8 mouse cellular contexts compared by ENCODE assay signal in the genomic region with DNA sequence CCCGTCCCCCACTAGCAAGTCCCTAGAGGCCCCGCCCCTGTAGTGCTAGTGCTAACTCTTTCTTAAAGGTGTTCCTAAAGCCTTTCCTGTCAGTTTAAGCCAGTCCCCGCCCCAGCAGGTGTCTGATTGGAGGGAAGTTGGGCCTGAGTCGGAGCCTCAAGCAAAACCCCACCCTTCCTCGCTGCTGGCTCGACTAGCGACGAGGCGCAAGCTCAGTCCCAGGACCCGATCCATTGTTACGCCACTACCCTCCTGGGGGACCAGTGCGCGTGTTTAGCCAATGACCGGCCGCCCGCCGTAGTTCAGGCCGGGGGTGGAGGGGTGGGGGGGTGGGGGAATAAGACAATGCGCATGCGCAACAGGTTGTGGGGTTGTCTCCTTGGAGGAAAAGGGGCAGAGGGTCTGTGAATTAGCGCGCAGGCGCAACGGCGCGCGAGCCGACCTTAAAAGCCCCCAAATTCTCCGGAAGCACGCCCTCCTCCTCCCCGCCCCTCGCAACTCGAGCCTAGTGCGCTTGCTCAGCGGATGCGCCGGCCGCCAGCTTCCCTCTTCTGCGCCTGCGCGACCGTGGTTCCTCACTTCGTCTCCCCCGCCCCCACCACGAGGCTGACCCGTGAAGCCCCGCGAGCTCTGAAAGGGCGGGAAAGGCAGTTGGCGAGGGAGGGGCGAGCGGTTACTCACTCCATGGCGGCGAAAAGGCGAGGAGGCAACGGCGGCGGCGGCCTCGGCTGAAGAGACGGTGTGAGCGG. TPM values are rescaled to one million over a fixed set of nuclear protein-coding genes. Genes with fewer than 3 reads are reported as not detected.
DNase-seq lines count a peak whose midpoint lies in the region; ATAC-seq and TF ChIP-seq lines count a peak whose summit lies in the region.

A gene (plus strand): TSS at position 368 of the 749 bp plus-strand sequence.
A gene (plus strand): TSS at position 667 of the 749 bp plus-strand sequence.

- no peaks in the 10 kb centered on the region for H3K27me3 ChIP-seq in megakaryocyte, embryonic 14.5 days (replicated peaks)

- DNase-seq in gastrocnemius, adult 8-10 months (ENCODE audit: low spot score in 2 of 2), result peak; percentile 98
- peak; percentile 98 for DNase-seq in hindlimb bud, embryonic 11.5 days (ENCODE audit: extremely low spot score, low read depth, low spot score)
- peak; percentile 96 to 98 for DNase-seq in left cerebral cortex, adult 8-10 months (ENCODE audit: low spot score in 2 of 2)
- DNase-seq in right cerebral cortex, postnatal 10 days (ENCODE audit: low spot score in 2 of 2), result peak; percentile 99 to 100
- DNase-seq in urinary bladder, postnatal 25 days (ENCODE audit: low spot score), result peak; percentile 99

- peak; percentile 95 for ATAC-seq in activated CD4-positive, CD25-positive, alpha-beta regulatory T cell, adult 4 months

- peak within 1 kb of the TSS; percentile 75 for H3K27ac ChIP-seq in cortical plate, adult 2 months (ENCODE audit: insufficient read depth, low read length)

- peaks cover 14% of the 10 kb centered on the region for H3K4me1 ChIP-seq in cortical plate, adult 2 months (ENCODE audit: control insufficient read depth, insufficient read depth, low read length)
- H3K4me1 ChIP-seq in megakaryocyte, embryonic 14.5 days, result peaks cover 67% of the 10 kb centered on the region

- H3K9me3 ChIP-seq in megakaryocyte, embryonic 14.5 days, result no peaks in the 10 kb centered on the region

- H3K36me3 ChIP-seq in megakaryocyte, embryonic 14.5 days (replicated peaks; ENCODE audit: low read length), result peaks cover 66% of the 10 kb centered on the region

- peak within 1 kb of the TSS; percentile 74 for H3K4me3 ChIP-seq in cortical plate, adult 2 months (ENCODE audit: insufficient read depth, low read length)
- H3K4me3 ChIP-seq in megakaryocyte, embryonic 14.5 days (replicated peaks), result peak within 1 kb of the TSS; percentile 98

- peak; percentile 63; the same call in 1 of the 2 replicates for TF ChIP-seq POLR2A in cortical plate, adult 2 months (IDR thresholded peaks at IDR 0.05; ENCODE audit: extremely low read depth, insufficient read depth, low read length)

- no peak for TF ChIP-seq CTCF in cortical plate, adult 2 months (IDR thresholded peaks at IDR 0.05; ENCODE audit: extremely low read depth, insufficient read depth, low read length)

RNA-seq across cellular contexts. Expression of the first gene that starts in this region (rescaled TPM):
- 10 to 100 TPM; 32.1 to 47.7 TPM for polyA plus RNA-seq in activated CD4-positive, CD25-positive, alpha-beta regulatory T cell, adult 4 months (2017; shearing (Covaris generic))
- 28.8 and 29.6 TPM in 2 replicates for polyA plus RNA-seq in cortical plate, adult 2 months (2012; rRNA removed)
- 10 to 100 TPM; 18.8 to 25.8 (median 22.7) TPM for total RNA-seq in gastrocnemius, adult 8-10 months (2022)
- 10 to 100 TPM; 28.7 to 31.4 (median 30.2) TPM for total RNA-seq in left cerebral cortex, adult 8-10 months (2022)
- polyA plus RNA-seq in megakaryocyte, embryonic 14.5 days (2012; ENCODE audit: insufficient read depth, low replicate concordance), result 59.4 and 135 TPM in 2 replicates

RNA-seq across cellular contexts. Expression of the second gene that starts in this region (rescaled TPM):
- 1 to 10 TPM; 2.0 to 4.1 TPM for polyA plus RNA-seq in activated CD4-positive, CD25-positive, alpha-beta regulatory T cell, adult 4 months (2017; shearing (Covaris generic))
- 1.9 and 2.3 TPM in 2 replicates for polyA plus RNA-seq in cortical plate, adult 2 months (2012; rRNA removed)
- total RNA-seq in gastrocnemius, adult 8-10 months (2022), result 1 to 10 TPM; 1.8 to 4.4 (median 2.6) TPM
- total RNA-seq in left cerebral cortex, adult 8-10 months (2022), result 1 to 10 TPM; 2.1 to 8.4 (median 5.8) TPM
- polyA plus RNA-seq in megakaryocyte, embryonic 14.5 days (2012; ENCODE audit: insufficient read depth, low replicate concordance), result 3.0 and 3.6 TPM in 2 replicates

Comparison
In these comparisons a context has a peak if more than half of its experiments do, and no peak if none do; other contexts are left out.
1. Peak in every context shown above with its lines: DNase-seq, ATAC-seq, H3K4me3 ChIP-seq and H3K27ac ChIP-seq.